Mouse (Mus musculus): ENCODE measurements around the gene Nampt. TPM values are rescaled to one million over a fixed set of nuclear protein-coding genes. Genes with fewer than 3 reads are reported as not detected.

Nampt gene
- polyA plus RNA-seq, 2 experiments: 5.5 to 10.9 TPM

DNA sequence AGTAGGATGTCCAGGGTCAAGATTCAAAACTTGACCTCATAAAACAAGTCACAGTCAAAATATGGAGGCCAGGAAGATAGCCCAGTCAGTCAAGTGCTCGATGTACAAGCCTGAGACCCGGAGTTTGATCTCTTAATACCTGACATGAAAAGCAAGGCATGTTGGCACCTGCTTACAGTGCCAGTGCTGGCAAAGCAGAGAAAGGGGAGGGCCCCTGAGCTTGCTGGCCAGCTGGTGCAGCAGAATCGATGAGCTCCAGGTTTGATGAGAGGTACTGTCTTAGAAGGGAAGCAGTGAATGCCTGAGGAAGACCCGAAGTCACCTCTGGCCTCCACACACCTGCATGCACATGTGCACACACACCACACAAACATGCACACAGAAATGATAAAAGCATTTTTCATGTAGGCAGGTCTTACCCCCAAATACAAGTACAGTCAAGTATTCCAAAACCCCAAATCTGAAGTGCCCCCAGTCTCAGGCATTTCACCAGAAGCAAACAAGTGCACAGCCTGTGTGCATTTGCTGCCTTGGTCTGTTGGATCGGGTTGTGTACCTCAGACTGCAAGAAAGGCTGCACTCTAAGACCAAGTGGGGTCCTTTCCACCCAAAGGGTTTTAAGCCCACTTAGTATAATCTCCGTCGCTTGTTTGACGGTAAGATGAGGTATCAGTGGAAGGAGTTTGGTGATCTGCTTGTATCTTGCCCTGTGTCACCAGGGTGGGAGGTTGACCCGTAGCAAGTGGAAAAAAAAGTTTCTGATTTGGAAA lies 10.2 kb downstream of the Nampt start:
- DNase-seq (ENCODE audit: low read depth in 3 of 3, low spot score in 3 of 3) (no peak), ATAC-seq (ENCODE audit: insufficient read depth) (no peak)
- H3K27ac ChIP-seq: no peak overlapping the region
- H3K4me3 ChIP-seq (ENCODE audit: insufficient read depth in 1 of 2, low read depth in 2 of 2, low read length in 2 of 2): no peak overlapping the region
- H3K9ac ChIP-seq (replicated peaks): no peak overlapping the region
- no peaks in the 10 kb centered on the region for H3K27me3 ChIP-seq (ENCODE audit: control insufficient read depth, insufficient read depth, low read length)
- H3K36me3 ChIP-seq (replicated peaks; ENCODE audit: control insufficient read depth, insufficient read depth, low read depth): no peaks in the 10 kb centered on the region; the same call in 1 of the 2 replicates
- H3K4me2 ChIP-seq (ENCODE audit: low read depth): no peak overlapping the region
- 79% methylated on average over 9 of the region's 9 CpGs for WGBS (ENCODE audit: insufficient replicate concordance)
- H3K9me3 ChIP-seq (ENCODE audit: control insufficient read depth, low read length): no peaks in the 10 kb centered on the region
- TF ChIP-seq CTCF (IDR thresholded peaks at IDR 0.05; ENCODE audit: low read depth) (no peak), EP300 (IDR thresholded peaks at IDR 0.05; ENCODE audit: low read depth) (no peak)
- no peaks in the 10 kb centered on the region for H3K4me1 ChIP-seq (replicated peaks; ENCODE audit: control insufficient read depth in 2 of 2, insufficient read depth in 2 of 2, low read length in 1 of 2)

DNA sequence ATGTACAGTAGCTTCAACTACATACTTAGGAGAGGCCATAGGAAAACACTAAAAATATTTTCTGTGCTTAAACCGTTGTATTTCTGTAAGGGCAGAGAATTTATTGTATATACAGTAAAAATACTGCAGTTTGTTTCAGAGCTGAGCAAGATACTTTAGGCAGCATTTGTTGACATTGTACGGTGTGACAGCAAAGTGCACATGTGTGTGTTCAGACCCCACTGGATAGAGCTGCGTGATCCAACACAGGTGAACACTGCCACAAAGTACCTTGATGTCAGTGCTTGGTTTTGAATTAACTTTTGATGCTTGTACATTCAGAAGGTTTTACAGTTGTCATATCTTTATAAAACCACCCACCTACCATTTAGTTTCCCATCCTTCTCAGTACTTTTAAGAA lies 12.7 kb downstream of the Nampt start:
- H3K4me1 ChIP-seq (replicated peaks; ENCODE audit: control insufficient read depth in 2 of 2, insufficient read depth in 2 of 2, low read length in 1 of 2): no peaks in the 10 kb centered on the region
- no peaks in the 10 kb centered on the region; the same call in 1 of the 2 replicates for H3K36me3 ChIP-seq (replicated peaks; ENCODE audit: control insufficient read depth, insufficient read depth, low read depth)
- ATAC-seq (ENCODE audit: insufficient read depth) (no peak), DNase-seq (ENCODE audit: low read depth in 3 of 3, low spot score in 3 of 3) (no peak)
- no peaks in the 10 kb centered on the region for H3K9me3 ChIP-seq (ENCODE audit: control insufficient read depth, low read length)
- no peak overlapping the region for H3K4me2 ChIP-seq (ENCODE audit: low read depth)
- no peak overlapping the region for H3K9ac ChIP-seq (replicated peaks)
- TF ChIP-seq EP300 (IDR thresholded peaks at IDR 0.05; ENCODE audit: low read depth): no peak
- TF ChIP-seq CTCF (IDR thresholded peaks at IDR 0.05; ENCODE audit: low read depth): no peak
- WGBS (ENCODE audit: insufficient replicate concordance): 79% methylated on average over 3 of the region's 3 CpGs
- no peak overlapping the region for H3K27ac ChIP-seq
- H3K4me3 ChIP-seq (ENCODE audit: insufficient read depth in 1 of 2, low read depth in 2 of 2, low read length in 2 of 2): no peak overlapping the region
- H3K27me3 ChIP-seq (ENCODE audit: control insufficient read depth, insufficient read depth, low read length): no peaks in the 10 kb centered on the region

- Histone ChIP-seq H3K27ac (no peak overlapping the region), H3K9me3 (ENCODE audit: control insufficient read depth, low read length) (no peaks in the 10 kb centered on the region), H3K4me2 (ENCODE audit: low read depth) (no peak overlapping the region), H3K9ac (replicated peaks) (no peak overlapping the region), H3K4me3 (ENCODE audit: insufficient read depth in 1 of 2, low read depth in 2 of 2, low read length in 2 of 2) (no peak overlapping the region), H3K27me3 (ENCODE audit: control insufficient read depth, insufficient read depth, low read length) (no peaks in the 10 kb centered on the region), H3K4me1 (replicated peaks; ENCODE audit: control insufficient read depth in 2 of 2, insufficient read depth in 2 of 2, low read length in 1 of 2) (no peaks in the 10 kb centered on the region), H3K36me3 (replicated peaks; ENCODE audit: control insufficient read depth, insufficient read depth, low read depth) (peaks cover 4% of the 10 kb centered on the region; the same call in 1 of the 2 replicates)
- DNase-seq (ENCODE audit: low read depth in 3 of 3, low spot score in 3 of 3) (no peak), ATAC-seq (ENCODE audit: insufficient read depth) (no peak)
- no peak for TF ChIP-seq CTCF (IDR thresholded peaks at IDR 0.05; ENCODE audit: low read depth)
- TF ChIP-seq EP300 (IDR thresholded peaks at IDR 0.05; ENCODE audit: low read depth): no peak
- 82% methylated on average over 6 of the region's 6 CpGs for WGBS (ENCODE audit: insufficient replicate concordance)
Measured at GRCm38 (mm10) chr12:32834781-32835180, 15.4 kb downstream of the Nampt start.

DNA sequence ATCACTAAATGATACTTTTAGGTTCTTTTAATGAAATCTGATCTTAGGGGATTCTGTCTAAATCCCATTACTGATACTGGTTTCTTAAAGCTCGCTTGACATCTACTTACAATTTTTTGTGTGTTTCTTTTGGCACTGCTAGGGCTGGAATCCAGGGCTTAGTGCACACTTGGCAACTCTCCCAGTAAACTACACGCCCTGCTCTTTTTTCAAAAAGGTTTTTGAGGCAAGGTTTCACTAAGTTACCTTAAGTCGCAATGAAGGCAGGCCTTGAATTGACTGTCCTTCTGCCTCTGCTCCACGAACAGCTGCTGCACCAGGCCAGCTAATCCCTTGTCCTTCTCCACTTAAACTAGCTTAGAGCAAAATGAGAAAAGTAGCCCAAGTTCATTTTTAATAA lies 15.9 kb downstream of the Nampt start:
- DNase-seq (ENCODE audit: low read depth in 3 of 3, low spot score in 3 of 3) (no peak), ATAC-seq (ENCODE audit: insufficient read depth) (no peak)
- Histone ChIP-seq H3K9ac (replicated peaks) (no peak overlapping the region), H3K4me3 (ENCODE audit: insufficient read depth in 1 of 2, low read depth in 2 of 2, low read length in 2 of 2) (no peak overlapping the region), H3K27ac (no peak overlapping the region), H3K4me2 (ENCODE audit: low read depth) (no peak overlapping the region), H3K4me1 (replicated peaks; ENCODE audit: control insufficient read depth in 2 of 2, insufficient read depth in 2 of 2, low read length in 1 of 2) (no peaks in the 10 kb centered on the region), H3K36me3 (replicated peaks; ENCODE audit: control insufficient read depth, insufficient read depth, low read depth) (peaks cover 4% of the 10 kb centered on the region; the same call in 1 of the 2 replicates), H3K27me3 (ENCODE audit: control insufficient read depth, insufficient read depth, low read length) (no peaks in the 10 kb centered on the region), H3K9me3 (ENCODE audit: control insufficient read depth, low read length) (no peaks in the 10 kb centered on the region)
- TF ChIP-seq CTCF (IDR thresholded peaks at IDR 0.05; ENCODE audit: low read depth): no peak
- TF ChIP-seq EP300 (IDR thresholded peaks at IDR 0.05; ENCODE audit: low read depth): no peak
- 72% methylated on average over 4 of the region's 4 CpGs for WGBS (ENCODE audit: insufficient replicate concordance)

DNA sequence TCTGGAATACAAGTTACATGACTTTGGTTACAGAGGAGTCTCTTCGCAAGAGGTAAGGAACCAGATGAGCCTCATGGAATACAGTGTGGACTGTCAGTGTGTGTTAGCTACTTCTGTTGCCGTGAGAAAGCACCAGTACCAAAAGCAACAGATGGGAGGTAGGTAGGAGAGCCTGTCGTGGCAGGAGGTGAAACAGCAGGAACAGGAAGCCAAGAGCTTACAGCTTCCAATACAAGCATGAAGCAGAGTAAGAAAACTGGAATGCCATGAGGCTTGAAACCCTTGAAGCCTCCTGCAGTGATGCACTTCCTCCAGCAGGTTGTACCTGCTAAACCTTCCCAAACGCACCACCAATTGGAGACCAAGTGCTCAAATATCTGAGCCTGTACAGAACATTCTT lies 19.1 kb downstream of the Nampt start:
- no peak for ATAC-seq (ENCODE audit: insufficient read depth)
- Histone ChIP-seq H3K36me3 (replicated peaks; ENCODE audit: control insufficient read depth, insufficient read depth, low read depth) (peaks cover 4% of the 10 kb centered on the region; the same call in 1 of the 2 replicates), H3K4me1 (replicated peaks; ENCODE audit: control insufficient read depth in 2 of 2, insufficient read depth in 2 of 2, low read length in 1 of 2) (no peaks in the 10 kb centered on the region), H3K9ac (replicated peaks) (no peak overlapping the region), H3K9me3 (ENCODE audit: control insufficient read depth, low read length) (no peaks in the 10 kb centered on the region), H3K4me3 (ENCODE audit: insufficient read depth in 1 of 2, low read depth in 2 of 2, low read length in 2 of 2) (no peak overlapping the region), H3K4me2 (ENCODE audit: low read depth) (no peak overlapping the region), H3K27ac (no peak overlapping the region), H3K27me3 (ENCODE audit: control insufficient read depth, insufficient read depth, low read length) (no peaks in the 10 kb centered on the region)
- DNase-seq (ENCODE audit: low read depth in 3 of 3, low spot score in 3 of 3): no peak
- TF ChIP-seq EP300 (IDR thresholded peaks at IDR 0.05; ENCODE audit: low read depth): no peak
- 0 out of 2 replicates have a peak, but pooled peaks have one; percentile 2 for TF ChIP-seq CTCF (IDR thresholded peaks at IDR 0.05; ENCODE audit: low read depth)
- 74% methylated on average over 4 of the region's 4 CpGs for WGBS (ENCODE audit: insufficient replicate concordance)

Measured in liver, embryonic 14.5 days (tissue).